Mouse (Mus musculus) regulatory T cell (primary cell): ENCODE results near the gene Tmem50a.

Experiments
- in situ Hi-C: fragments of 300-600 bp; cut with MboI, MseI; formaldehyde crosslinking; loops from one replicate; pipeline ENCODE4 v1.15.1; 2025; ENCODE audit warnings: high pct_unique_total_duplicates

The Tmem50a gene

GRCm38 (mm10) chr4:134852438-134853255, 62.2 kb downstream of the Tmem50a start:
- in situ Hi-C loops = no loop called here

DNA sequence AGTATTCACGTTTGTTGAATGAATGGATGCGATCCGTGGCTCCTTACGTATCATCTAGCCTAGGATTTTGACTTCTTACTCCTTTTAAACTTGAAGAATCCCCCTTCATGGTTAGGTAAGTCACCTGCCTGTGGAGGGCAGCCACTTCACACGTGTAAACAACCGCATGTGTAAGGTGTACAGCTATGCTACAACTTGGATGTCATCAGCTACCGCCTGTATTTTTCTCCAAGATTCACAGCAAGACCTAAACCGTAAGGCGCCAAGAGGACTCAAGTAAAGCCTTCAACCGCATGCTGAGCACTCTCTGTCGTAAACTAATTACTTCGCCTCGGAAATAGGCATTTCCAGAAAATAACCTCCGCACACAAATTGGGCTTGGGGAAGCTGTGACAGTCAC, 62.9 kb downstream of the Tmem50a start:
- in situ Hi-C loops = no loop called here

GRCm38 (mm10) chr4:134851236-134851635, 63.6 kb downstream of the Tmem50a start:
- in situ Hi-C loops = no loop called here

DNA sequence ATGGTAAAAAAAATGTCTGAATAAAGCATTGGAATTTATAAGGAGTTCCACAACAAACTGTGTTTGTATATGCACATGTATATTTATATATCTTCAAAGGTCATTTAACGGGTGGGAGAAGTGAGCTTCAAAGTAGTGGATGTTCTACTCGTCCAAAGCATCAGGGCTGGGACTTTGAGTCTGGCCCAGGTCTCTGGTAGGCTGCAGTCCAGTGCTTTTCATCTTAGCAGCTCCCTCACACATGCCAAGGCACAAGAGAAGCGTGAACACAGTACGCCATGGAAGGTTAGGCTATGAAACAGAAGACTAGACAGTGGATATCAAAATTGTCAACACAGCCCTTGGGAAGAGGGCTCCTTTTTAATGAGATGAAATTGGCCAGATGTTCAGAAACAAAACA, 64.3 kb downstream of the Tmem50a start:
- in situ Hi-C loops = no loop called here
